Mouse (Mus musculus) embryonic facial prominence, embryonic 14.5 days (tissue): ENCODE results near the gene Acot7. TPM values are rescaled to one million over a fixed set of nuclear protein-coding genes. Genes with fewer than 3 reads are reported as not detected.
A peak's percentile ranks its signal among the peaks of the same experiment; 100 is the strongest.

Experiments
- ATAC-seq: fragments of 200-750 bp; cut with Nextera tagmentation; 2 replicates; pipeline ENCODE4 v1.8.0; 2017; ENCODE audit warnings: low read depth, moderate number of reproducible peaks, moderate TSS enrichment
- DNase-seq: peaks from one replicate; pipeline ENCODE4 v3.0.0-alpha.2; 2015; ENCODE audit warnings: low spot score
- H3K27ac ChIP-seq: fragments of 300-500 bp; sonication (generic); replicated peaks from 2 replicates; pipeline ENCODE4 v1.5.1; 2014; ENCODE audit warnings: low read depth, mild to moderate bottlenecking, low read length, moderate library complexity
- H3K27me3 ChIP-seq: fragments of 300-500 bp; sonication (generic); replicated peaks from 2 replicates; pipeline ENCODE4 v1.6.1; 2014; ENCODE audit warnings: low read length; ENCODE audit not compliant: control insufficient read depth, insufficient read depth
- H3K36me3 ChIP-seq: fragments of 300-500 bp; sonication (generic); 2 replicates; pipeline ENCODE4 v1.6.1; 2014; ENCODE audit warnings: low read length, mixed read lengths; ENCODE audit not compliant: control insufficient read depth, insufficient read depth
- H3K4me1 ChIP-seq: fragments of 300-500 bp; sonication (generic); 2 replicates; pipeline ENCODE4 v1.6.1; 2014; ENCODE audit warnings: antibody characterized with exemption, low read length; ENCODE audit not compliant: control insufficient read depth, insufficient read depth
- H3K4me2 ChIP-seq: fragments of 300-500 bp; sonication (generic); 2 replicates; pipeline ENCODE4 v1.6.1; 2014; ENCODE audit warnings: low read depth, mild to moderate bottlenecking, low read length, moderate library complexity, mixed read lengths
- H3K4me3 ChIP-seq: fragments of 300-500 bp; sonication (generic); 2 replicates; pipeline ENCODE4 v1.5.1; 2014; ENCODE audit warnings: low read depth, mild to moderate bottlenecking, low read length
- H3K9ac ChIP-seq: fragments of 300-500 bp; sonication (generic); 2 replicates; pipeline ENCODE4 v1.6.1; 2014; ENCODE audit warnings: low read depth, mild to moderate bottlenecking, low read length, moderate library complexity, mixed read lengths
- H3K9me3 ChIP-seq: fragments of 300-500 bp; sonication (generic); 2 replicates; pipeline ENCODE4 v1.6.1; 2016; ENCODE audit warnings: low read length; ENCODE audit not compliant: control insufficient read depth
- WGBS: fragments of 180-500 bp; shearing (Covaris S2); extraction: QIAGEN DNeasy Blood & Tissue Kit; methylation state at CpG from one replicate; pipeline ENCODE4 v1.1.7; 2014; 5-methylcytosine and 5-hydroxymethylcytosine counted together
- polyA plus RNA-seq: library from polyadenylated mRNA; unstranded; fragments of >200 nt; fragmentation: Nextera tagmentation; extraction: Ambion mirVana; gene quantifications from 2 replicates; pipeline ENCODE4 v1.2.1, GENCODE M21; 2014

Gene Acot7
- polyA plus RNA-seq, 1 experiment from 2014 or later, result 71.8 TPM

- Histone ChIP-seq H3K27me3 (peaks cover 61% of the 10 kb centered on the region), H3K27ac (no peak overlapping the region)
Measured at GRCm38 (mm10) chr4:152134507-152134906, 43.4 kb upstream of the Acot7 start.

GRCm38 (mm10) chr4:152135363-152135762 is 42.6 kb upstream of the Acot7 start:
- H3K9me3 ChIP-seq, result no peaks in the 10 kb centered on the region
- no peak overlapping the region for H3K4me2 ChIP-seq
- peaks cover 26% of the 10 kb centered on the region for H3K4me1 ChIP-seq
- no peak overlapping the region for H3K27ac ChIP-seq
- no peaks in the 10 kb centered on the region for H3K36me3 ChIP-seq
- peaks cover 55% of the 10 kb centered on the region for H3K27me3 ChIP-seq
- WGBS, result 81% methylated on average over 12 of the region's 12 CpGs
- H3K4me3 ChIP-seq, result no peak overlapping the region
- no peak overlapping the region for H3K9ac ChIP-seq
- DNase-seq (no peak), ATAC-seq (no peak)

More at GRCm38 (mm10) chr4:152134507-152134906, 43.4 kb upstream of the Acot7 start:
- Histone ChIP-seq H3K36me3 (no peaks in the 10 kb centered on the region), H3K4me1 (peaks cover 26% of the 10 kb centered on the region), H3K9ac (no peak overlapping the region), H3K4me3 (no peak overlapping the region), H3K9me3 (no peaks in the 10 kb centered on the region), H3K4me2 (no peak overlapping the region)
- peak; percentile 24 for DNase-seq
- no peak for ATAC-seq

- peaks cover 49% of the 10 kb centered on the region for H3K27me3 ChIP-seq
- H3K36me3 ChIP-seq, result no peaks in the 10 kb centered on the region
- H3K4me3 ChIP-seq, result no peak overlapping the region
- H3K4me2 ChIP-seq, result no peak overlapping the region
- 27% methylated on average over 5 of the region's 6 CpGs for WGBS
- DNase-seq, result no peak
- H3K9ac ChIP-seq, result no peak overlapping the region
- H3K9me3 ChIP-seq, result no peaks in the 10 kb centered on the region
- no peak overlapping the region for H3K27ac ChIP-seq
- no peak for ATAC-seq
- H3K4me1 ChIP-seq, result peaks cover 18% of the 10 kb centered on the region
Measured at GRCm38 (mm10) chr4:152136112-152136875, 41.6 kb upstream of the Acot7 start.

GRCm38 (mm10) chr4:152136876-152137250 is 41.1 kb upstream of the Acot7 start:
- WGBS, result 96% methylated on average over 2 of the region's 2 CpGs
- H3K27me3 ChIP-seq, result peaks cover 45% of the 10 kb centered on the region
- H3K27ac ChIP-seq, result no peak overlapping the region
- no peak for ATAC-seq
- H3K36me3 ChIP-seq, result no peaks in the 10 kb centered on the region
- peaks cover 12% of the 10 kb centered on the region for H3K4me1 ChIP-seq
- no peak overlapping the region for H3K4me2 ChIP-seq
- no peak overlapping the region for H3K4me3 ChIP-seq
- DNase-seq, result no peak
- H3K9me3 ChIP-seq, result no peaks in the 10 kb centered on the region
- H3K9ac ChIP-seq, result no peak overlapping the region

GRCm38 (mm10) chr4:152138497-152139260 is 39.3 kb upstream of the Acot7 start:
- peaks cover 28% of the 10 kb centered on the region for H3K27me3 ChIP-seq
- H3K27ac ChIP-seq, result no peak overlapping the region
- 4% methylated on average over 39 of the region's 51 CpGs for WGBS
- no peaks in the 10 kb centered on the region for H3K36me3 ChIP-seq
- peak; percentile 88 for ATAC-seq
- peak overlapping the region; percentile 67 for H3K4me2 ChIP-seq
- peak overlapping the region; percentile 44 for H3K4me3 ChIP-seq
- 0 out of 2 replicates have a peak, but pooled peaks cover 6% of the 10 kb centered on the region for H3K4me1 ChIP-seq
- peak; percentile 80 for DNase-seq
- H3K9ac ChIP-seq, result no peak overlapping the region
- H3K9me3 ChIP-seq, result no peaks in the 10 kb centered on the region

- Histone ChIP-seq H3K27me3 (peaks cover 20% of the 10 kb centered on the region), H3K27ac (no peak overlapping the region), H3K4me3 (no peak overlapping the region), H3K9ac (no peak overlapping the region), H3K36me3 (no peaks in the 10 kb centered on the region), H3K4me1 (0 out of 2 replicates have a peak, but pooled peaks cover 6% of the 10 kb centered on the region), H3K9me3 (no peaks in the 10 kb centered on the region), H3K4me2 (no peak overlapping the region)
- no peak for ATAC-seq
- WGBS, result 31% methylated on average over 6 of the region's 6 CpGs
- no peak for DNase-seq
Measured at GRCm38 (mm10) chr4:152140441-152140840, 37.5 kb upstream of the Acot7 start.

GRCm38 (mm10) chr4:152141521-152142135 is 36.3 kb upstream of the Acot7 start:
- Histone ChIP-seq H3K9me3 (no peaks in the 10 kb centered on the region), H3K36me3 (no peaks in the 10 kb centered on the region), H3K4me3 (no peak overlapping the region), H3K27me3 (peaks cover 20% of the 10 kb centered on the region), H3K9ac (no peak overlapping the region), H3K4me1 (0 out of 2 replicates have a peak, but pooled peaks cover 6% of the 10 kb centered on the region), H3K4me2 (no peak overlapping the region), H3K27ac (no peak overlapping the region)
- ATAC-seq, result no peak
- 76% methylated on average over 8 of the region's 8 CpGs for WGBS
- no peak for DNase-seq

- no peak for DNase-seq
- 46% methylated on average over 1 of the region's 1 CpGs for WGBS
- Histone ChIP-seq H3K4me1 (0 out of 2 replicates have a peak, but pooled peaks cover 5% of the 10 kb centered on the region), H3K27me3 (peaks cover 15% of the 10 kb centered on the region), H3K4me3 (no peak overlapping the region), H3K36me3 (no peaks in the 10 kb centered on the region), H3K4me2 (no peak overlapping the region), H3K27ac (no peak overlapping the region), H3K9me3 (no peaks in the 10 kb centered on the region), H3K9ac (no peak overlapping the region)
- no peak for ATAC-seq
Measured at GRCm38 (mm10) chr4:152143632-152144031, 34.3 kb upstream of the Acot7 start.
